Mouse (Mus musculus) thymus, adult 2 months (tissue): ENCODE data around the gene Klf1.

Experiments
- CTCF ChIP-seq: fragments of 200-500 bp; IDR thresholded peaks from 2 replicates; pipeline ENCODE4 v1.5.1; 2012; ENCODE audit warnings: mild to moderate bottlenecking, control low read depth, low read length, moderate library complexity, borderline replicate concordance; ENCODE audit not compliant: control insufficient read depth, poor library complexity, insufficient read depth; ENCODE audit errors: extremely low read depth
- POLR2A ChIP-seq: fragments of 200-500 bp; IDR thresholded peaks from 2 replicates; pipeline ENCODE4 v1.6.1; 2012; ENCODE audit warnings: mild to moderate bottlenecking, low read length, control low read depth, moderate library complexity; ENCODE audit not compliant: control insufficient read depth, poor library complexity, insufficient read depth; ENCODE audit errors: extremely low read depth

DNA sequence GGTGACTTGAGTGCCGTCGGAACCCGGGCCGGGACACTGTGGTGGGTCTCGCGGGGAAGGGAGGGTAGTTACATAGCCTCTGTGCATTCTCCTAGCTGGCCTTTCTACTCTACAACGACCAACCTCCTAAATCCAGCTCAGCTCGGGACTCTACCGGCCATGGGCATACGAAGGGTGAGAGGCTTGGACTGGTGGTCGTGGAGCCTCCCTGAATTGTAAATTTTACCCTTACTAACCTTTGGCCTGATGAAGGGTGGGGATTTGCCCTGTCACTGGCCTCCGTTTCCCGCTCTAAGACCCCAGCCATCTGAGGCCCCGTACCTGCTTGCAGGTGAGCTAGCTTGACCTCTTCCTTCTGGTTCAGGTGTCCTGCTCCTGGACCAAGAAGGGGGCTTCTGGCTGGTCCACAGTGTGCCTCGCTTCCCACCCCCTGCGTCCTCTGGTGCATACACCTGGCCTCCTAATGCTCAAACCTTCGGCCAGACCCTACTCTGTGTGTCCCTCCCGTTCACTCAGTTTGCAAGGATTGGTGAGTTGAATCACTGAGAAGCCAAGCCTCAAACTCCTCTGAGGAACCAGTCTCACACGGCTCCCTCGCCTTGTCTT lies 7.5 kb downstream of the Klf1 start:
- TF ChIP-seq CTCF (no peak), POLR2A (no peak)
